Mouse (Mus musculus) limb, embryonic 11.5 days (tissue): Measurements from ENCODE around the gene Suz12. TPM values are rescaled to one million over a fixed set of nuclear protein-coding genes. Genes with fewer than 3 reads are reported as not detected.
A peak's percentile ranks its signal among the peaks of the same experiment; 100 is the strongest.
"Not testable (repeated sequence)": the region's sequence is repeated elsewhere in the genome, so short reads cannot be mapped to it uniquely, and the experiment has no call there.

Experiments
- ATAC-seq: fragments of 200-750 bp; cut with Nextera tagmentation; 2 replicates; pipeline ENCODE4 v1.8.0; 2017; ENCODE audit warnings: low read depth; ENCODE audit not compliant: insufficient number of reproducible peaks, low FRiP score, low TSS enrichment
- DNase-seq: peaks from one replicate; pipeline ENCODE4 v3.0.0-alpha.2; 2015; ENCODE audit warnings: low spot score
- H3K27ac ChIP-seq: fragments of 300-500 bp; sonication (generic); replicated peaks from 2 replicates; pipeline ENCODE4 v1.5.1; 2014; ENCODE audit warnings: low read depth, mild to moderate bottlenecking, low read length
- H3K27me3 ChIP-seq: fragments of 300-500 bp; sonication (generic); 2 replicates; pipeline ENCODE4 v1.6.1; 2014; ENCODE audit warnings: mild to moderate bottlenecking, low read length, mixed read lengths; ENCODE audit not compliant: control insufficient read depth, insufficient read depth
- H3K36me3 ChIP-seq: fragments of 300-500 bp; sonication (generic); 2 replicates; pipeline ENCODE4 v1.6.1; 2014; ENCODE audit warnings: mild to moderate bottlenecking, low read length, moderate library complexity, mixed read lengths; ENCODE audit not compliant: control insufficient read depth, insufficient read depth
- H3K4me1 ChIP-seq: fragments of 300-500 bp; sonication (generic); 2 replicates; pipeline ENCODE4 v1.6.1; 2014; ENCODE audit warnings: low read length, mixed read lengths; ENCODE audit not compliant: control insufficient read depth, insufficient read depth
- H3K4me2 ChIP-seq: fragments of 300-500 bp; sonication (generic); 2 replicates; pipeline ENCODE4 v1.6.1; 2014; ENCODE audit warnings: low read depth, mild to moderate bottlenecking, moderate library complexity; ENCODE audit not compliant: severe bottlenecking
- H3K4me3 ChIP-seq: fragments of 300-500 bp; sonication (generic); 2 replicates; pipeline ENCODE4 v1.5.1; 2014; ENCODE audit warnings: low read depth, low read length
- H3K9ac ChIP-seq: fragments of 300-500 bp; sonication (generic); 2 replicates; pipeline ENCODE4 v1.6.1; 2014; ENCODE audit warnings: mild to moderate bottlenecking, low read length
- H3K9me3 ChIP-seq: fragments of 300-500 bp; sonication (generic); 2 replicates; pipeline ENCODE4 v1.6.1; 2016; ENCODE audit warnings: low read length; ENCODE audit not compliant: control insufficient read depth
- WGBS: fragments of 180-500 bp; shearing (Covaris S2); extraction: QIAGEN DNeasy Blood & Tissue Kit; methylation state at CpG from one replicate; pipeline ENCODE4 v1.1.7; 2014; 5-methylcytosine and 5-hydroxymethylcytosine counted together
- polyA plus RNA-seq: library from polyadenylated mRNA; unstranded; fragments of >200 nt; fragmentation: Nextera tagmentation; extraction: Ambion mirVana; gene quantifications from 2 replicates; pipeline ENCODE4 v1.2.1, GENCODE M21; 2014

Suz12 gene
- polyA plus RNA-seq, 1 experiment from 2014 or later = 25.7 TPM

DNA sequence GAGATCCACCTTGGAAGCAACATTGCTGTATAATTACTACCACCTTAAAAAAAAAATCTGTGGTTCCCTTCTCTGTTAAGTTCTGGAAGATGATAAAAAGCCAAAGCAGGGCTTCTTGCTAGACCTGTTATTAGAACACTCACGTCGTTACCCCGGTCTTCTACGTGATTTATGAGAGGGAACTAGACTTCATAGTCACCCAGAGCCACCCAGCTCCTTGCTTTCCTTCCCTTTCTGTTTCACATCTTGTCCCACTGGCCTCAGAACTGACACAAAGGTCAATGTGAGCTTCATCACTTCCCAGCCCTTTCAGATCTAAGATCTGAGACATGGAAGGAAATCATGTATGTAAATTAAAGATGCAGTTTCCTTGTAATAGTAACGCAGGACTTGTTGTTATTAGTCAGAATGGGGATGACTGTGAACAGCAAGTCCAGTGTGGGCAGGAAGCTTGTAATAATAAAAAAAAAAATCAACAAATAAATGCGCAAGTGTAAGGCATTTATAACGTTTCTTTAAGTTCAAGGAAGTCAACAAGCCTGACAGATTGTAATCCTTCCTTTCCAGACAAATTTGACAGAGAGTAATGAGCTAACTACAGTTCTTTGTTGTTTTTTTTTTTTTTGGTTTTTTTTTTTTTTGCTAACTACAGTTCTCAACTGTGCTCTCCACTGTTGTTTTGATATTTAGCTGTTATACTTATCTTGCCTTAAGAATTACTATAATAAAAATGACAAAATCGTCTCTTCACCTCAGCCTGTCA, 29.5 kb upstream of the Suz12 start:
- peak overlapping the region; percentile 62 for H3K4me2 ChIP-seq
- ATAC-seq (no peak), DNase-seq (no peak)
- 36% methylated on average over 8 of the region's 8 CpGs for WGBS
- peaks cover 3% of the 10 kb centered on the region; the same call in 1 of the 2 replicates for H3K4me1 ChIP-seq
- no peak overlapping the region; the same call in 1 of the 2 replicates for H3K4me3 ChIP-seq
- H3K27ac ChIP-seq = no peak overlapping the region
- H3K9me3 ChIP-seq = no peaks in the 10 kb centered on the region
- H3K9ac ChIP-seq = no peak overlapping the region
- peaks cover 3% of the 10 kb centered on the region for H3K36me3 ChIP-seq
- H3K27me3 ChIP-seq = no peaks in the 10 kb centered on the region

DNA sequence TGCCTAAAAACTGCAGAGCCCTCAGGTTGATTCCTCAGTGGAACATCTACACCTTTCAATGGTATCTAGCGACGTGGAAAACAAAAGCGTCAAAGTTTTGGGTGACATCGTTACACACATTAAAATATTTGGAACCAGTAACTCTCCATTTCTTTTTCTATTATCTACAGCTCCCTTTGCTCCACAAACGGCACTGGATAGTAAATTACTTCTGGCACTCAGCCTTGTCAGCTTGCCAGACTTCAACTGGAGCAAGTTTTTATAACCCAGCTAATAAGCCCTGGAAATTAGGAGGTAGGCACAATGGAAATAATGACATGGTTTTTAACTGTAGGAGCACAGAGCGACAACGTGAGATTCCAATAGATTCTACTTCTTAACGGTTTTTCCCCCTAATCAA, 27.0 kb upstream of the Suz12 start:
- H3K9me3 ChIP-seq = no peaks in the 10 kb centered on the region
- peaks cover 3% of the 10 kb centered on the region; the same call in 1 of the 2 replicates for H3K4me1 ChIP-seq
- WGBS = 42% methylated on average over 8 of the region's 8 CpGs
- no peak overlapping the region for H3K4me3 ChIP-seq
- no peak overlapping the region for H3K9ac ChIP-seq
- H3K27me3 ChIP-seq = no peaks in the 10 kb centered on the region
- H3K36me3 ChIP-seq = no peaks in the 10 kb centered on the region
- H3K27ac ChIP-seq = no peak overlapping the region
- no peak for DNase-seq
- H3K4me2 ChIP-seq = no peak overlapping the region
- ATAC-seq = no peak

DNA sequence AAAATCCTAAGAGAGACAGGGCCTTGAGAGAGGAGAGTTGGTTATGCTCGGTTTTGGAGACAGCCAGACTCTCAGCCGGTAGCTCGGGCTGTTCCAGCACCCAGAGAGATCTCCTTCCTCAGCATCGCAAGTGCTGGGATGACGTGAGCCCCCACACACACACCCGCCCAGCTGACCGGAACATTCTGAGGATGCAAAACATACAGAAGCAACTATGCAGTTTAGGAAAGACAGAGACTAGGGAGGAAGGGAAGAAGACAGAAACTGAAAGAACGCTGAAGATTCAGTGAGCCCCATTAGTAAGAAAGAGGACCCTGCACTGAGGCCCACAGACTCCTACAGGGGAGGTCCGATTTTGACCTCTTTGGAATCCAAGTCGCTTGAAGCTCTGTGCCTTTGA, 25.2 kb upstream of the Suz12 start:
- Histone ChIP-seq H3K4me1 (no peaks in the 10 kb centered on the region), H3K9me3 (no peaks in the 10 kb centered on the region), H3K27ac (no peak overlapping the region), H3K4me3 (no peak overlapping the region), H3K9ac (no peak overlapping the region), H3K27me3 (peaks cover under 1% of the 10 kb centered on the region; the same call in 1 of the 2 replicates), H3K4me2 (no peak overlapping the region), H3K36me3 (no peaks in the 10 kb centered on the region)
- ATAC-seq (no peak), DNase-seq (no peak)
- 78% methylated on average over 10 of the region's 10 CpGs for WGBS

DNA sequence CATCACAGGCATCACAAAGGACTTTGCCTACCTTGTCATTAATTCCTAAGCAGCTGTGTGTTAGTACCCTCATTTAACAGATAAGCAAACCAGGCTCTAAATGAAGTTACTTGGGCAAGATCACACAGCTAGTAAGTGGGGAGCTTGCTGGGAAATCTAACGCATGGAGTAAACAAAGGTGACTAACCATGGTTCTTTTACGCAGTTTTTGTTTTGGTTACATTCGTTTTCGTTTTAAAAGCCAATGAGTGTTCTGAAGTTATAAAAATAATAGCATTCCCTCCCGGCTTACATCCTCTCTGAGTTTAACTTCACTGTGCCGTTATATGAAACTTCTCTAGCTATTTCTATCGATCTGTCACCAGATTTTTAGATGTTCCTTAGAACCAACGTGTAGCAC, 19.8 kb upstream of the Suz12 start:
- Histone ChIP-seq H3K4me3 (peak overlapping the region; percentile 44), H3K27ac (no peak overlapping the region), H3K9me3 (no peaks in the 10 kb centered on the region), H3K36me3 (no peaks in the 10 kb centered on the region), H3K4me1 (0 out of 2 replicates have a peak, but pooled peaks cover 4% of the 10 kb centered on the region), H3K27me3 (peaks cover 16% of the 10 kb centered on the region), H3K9ac (no peak overlapping the region), H3K4me2 (peak overlapping the region; percentile 81)
- DNase-seq = no peak
- WGBS = 12% methylated on average over 8 of the region's 8 CpGs
- ATAC-seq = no peak

DNA sequence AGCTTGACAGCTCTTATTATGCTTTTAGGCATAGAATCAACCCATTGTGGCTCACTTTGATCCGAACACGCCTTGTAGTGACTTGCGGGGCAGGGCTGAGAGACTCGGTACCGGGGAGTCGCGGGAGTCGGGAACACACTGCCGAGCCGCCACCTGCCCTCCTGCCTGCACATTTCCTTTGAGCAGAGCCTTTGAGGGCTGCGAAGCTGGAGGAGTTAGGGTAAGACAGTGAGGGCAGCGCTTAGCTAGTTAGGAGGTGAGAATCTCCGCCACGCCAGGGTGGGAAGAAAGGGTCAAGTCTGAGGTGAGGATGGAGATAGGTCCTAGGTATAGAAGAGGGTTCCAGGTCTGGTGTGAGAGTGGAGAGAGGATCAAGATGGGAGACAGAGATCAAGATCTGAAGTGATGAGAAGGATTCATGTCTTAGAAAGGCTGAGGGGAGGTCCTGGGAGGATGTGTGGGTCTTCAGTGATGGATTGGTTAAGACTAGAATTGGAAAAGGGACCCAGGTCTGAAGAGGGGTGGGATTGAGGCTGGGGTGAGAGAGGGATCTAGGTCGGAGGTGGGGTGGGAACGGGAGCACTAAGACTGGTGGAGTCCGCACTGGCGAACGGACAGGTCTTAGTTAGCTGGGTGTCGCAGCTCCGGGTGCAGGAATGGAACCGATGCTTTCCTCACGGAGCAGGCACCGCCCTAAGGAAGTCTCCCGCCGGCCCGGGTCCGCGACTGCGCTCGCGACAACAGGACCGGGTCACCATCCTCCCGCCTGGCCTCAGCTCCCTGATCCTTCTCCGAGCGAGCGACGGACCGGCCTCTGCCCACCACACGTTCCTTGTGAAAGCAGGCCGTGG, 19.1 kb upstream of the Suz12 start:
- no peaks in the 10 kb centered on the region for H3K36me3 ChIP-seq
- H3K27me3 ChIP-seq = peaks cover 16% of the 10 kb centered on the region
- H3K4me2 ChIP-seq = peak overlapping the region; percentile 81
- no peak for ATAC-seq
- H3K4me1 ChIP-seq = 0 out of 2 replicates have a peak, but pooled peaks cover 4% of the 10 kb centered on the region
- peak overlapping the region; percentile 44 for H3K4me3 ChIP-seq
- DNase-seq = peak; percentile 74
- H3K9ac ChIP-seq = peak overlapping the region; percentile 44; the same call in 1 of the 2 replicates
- under 1% methylated on average over 41 of the region's 41 CpGs for WGBS
- no peak overlapping the region; the same call in 1 of the 2 replicates for H3K27ac ChIP-seq
- H3K9me3 ChIP-seq = no peaks in the 10 kb centered on the region

DNA sequence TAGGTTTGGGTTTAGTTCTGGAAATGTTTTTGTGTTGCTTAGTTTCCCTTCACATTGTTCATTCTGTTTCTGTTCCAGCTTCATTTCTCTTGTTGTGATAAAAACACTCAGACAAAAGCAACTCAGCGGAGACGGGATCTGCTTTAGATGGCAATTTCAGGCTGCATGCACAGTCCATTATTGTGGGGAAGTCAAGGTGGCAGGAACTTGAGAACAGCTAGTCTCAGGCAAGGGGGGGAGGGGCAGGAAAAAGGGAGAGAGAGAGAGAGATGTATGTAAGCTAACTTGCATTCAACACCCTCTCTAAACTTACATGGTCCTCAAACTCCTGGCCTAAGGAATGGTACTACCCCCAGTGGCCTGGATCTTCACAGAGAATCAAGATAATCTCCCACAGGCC, 17.5 kb upstream of the Suz12 start:
- Histone ChIP-seq H3K36me3 (no peaks in the 10 kb centered on the region), H3K9me3 (no peaks in the 10 kb centered on the region), H3K4me3 (no peak overlapping the region), H3K4me2 (no peak overlapping the region), H3K27me3 (peaks cover 16% of the 10 kb centered on the region), H3K4me1 (0 out of 2 replicates have a peak, but pooled peaks cover 4% of the 10 kb centered on the region), H3K27ac (no peak overlapping the region), H3K9ac (no peak overlapping the region)
- ATAC-seq (no peak), DNase-seq (peak; percentile 27)
- WGBS = 77% methylated on average over 2 of the region's 2 CpGs

DNA sequence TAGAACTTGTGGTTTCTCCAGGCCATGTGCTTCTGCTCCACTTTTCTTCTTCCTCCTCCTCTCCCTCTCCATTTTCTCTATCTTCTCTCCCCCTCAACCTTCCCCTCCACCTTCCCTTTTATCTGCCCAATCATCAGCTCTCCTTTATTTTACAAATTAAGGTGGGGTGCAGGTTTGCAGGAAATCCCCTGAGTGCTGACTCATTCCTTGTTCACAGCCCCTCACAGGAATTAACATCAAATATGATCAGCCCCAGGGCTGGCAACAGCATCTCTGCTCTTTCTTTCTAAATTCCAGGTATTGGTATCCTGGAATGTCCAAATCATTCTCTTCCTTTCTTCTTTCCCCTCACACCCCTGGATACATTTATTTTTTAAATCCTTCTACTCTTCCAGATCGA, 16.7 kb upstream of the Suz12 start:
- H3K36me3 ChIP-seq = no peaks in the 10 kb centered on the region
- peaks cover 16% of the 10 kb centered on the region for H3K27me3 ChIP-seq
- no peak for ATAC-seq
- no peaks in the 10 kb centered on the region for H3K9me3 ChIP-seq
- WGBS = 92% methylated on average over 1 of the region's 1 CpGs
- no peak overlapping the region for H3K4me2 ChIP-seq
- 0 out of 2 replicates have a peak, but pooled peaks cover 4% of the 10 kb centered on the region for H3K4me1 ChIP-seq
- no peak overlapping the region for H3K4me3 ChIP-seq
- H3K27ac ChIP-seq = no peak overlapping the region
- DNase-seq = no peak
- no peak overlapping the region for H3K9ac ChIP-seq

DNA sequence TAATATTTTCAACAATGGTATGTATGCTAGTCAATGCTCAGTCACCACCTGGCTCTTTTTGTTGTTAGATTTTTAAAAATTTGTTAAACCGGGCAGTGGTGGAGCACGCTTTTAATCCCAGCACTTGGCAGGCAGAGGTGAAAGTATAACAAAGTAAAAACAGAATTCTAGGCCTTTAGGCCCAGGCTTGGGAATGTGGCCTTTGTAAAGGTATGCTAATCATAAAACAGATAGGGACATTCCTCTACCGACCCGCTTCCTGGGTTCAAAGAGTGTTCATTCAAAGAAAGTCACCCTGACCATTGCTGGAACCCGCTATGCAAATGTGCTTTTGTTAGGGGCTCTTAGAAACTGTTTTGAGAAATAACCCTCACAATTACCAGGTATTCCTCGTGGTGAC, 16.3 kb upstream of the Suz12 start:
- H3K27me3 ChIP-seq = peaks cover 16% of the 10 kb centered on the region
- H3K4me1 ChIP-seq, H3K4me3 ChIP-seq, ATAC-seq, H3K4me2 ChIP-seq, H3K36me3 ChIP-seq, H3K27ac ChIP-seq, DNase-seq, H3K9ac ChIP-seq, H3K9me3 ChIP-seq: not testable (repeated sequence)
- 87% methylated on average over 6 of the region's 6 CpGs for WGBS
